Mouse (Mus musculus): ENCODE data around the gene Gm27021. TPM values are rescaled to one million over a fixed set of nuclear protein-coding genes. Genes with fewer than 3 reads are reported as not detected.

Gene Gm27021
- total and polyA plus RNA-seq, 3 experiments = 0.21 to 0.54 TPM; not detected in 1

DNA sequence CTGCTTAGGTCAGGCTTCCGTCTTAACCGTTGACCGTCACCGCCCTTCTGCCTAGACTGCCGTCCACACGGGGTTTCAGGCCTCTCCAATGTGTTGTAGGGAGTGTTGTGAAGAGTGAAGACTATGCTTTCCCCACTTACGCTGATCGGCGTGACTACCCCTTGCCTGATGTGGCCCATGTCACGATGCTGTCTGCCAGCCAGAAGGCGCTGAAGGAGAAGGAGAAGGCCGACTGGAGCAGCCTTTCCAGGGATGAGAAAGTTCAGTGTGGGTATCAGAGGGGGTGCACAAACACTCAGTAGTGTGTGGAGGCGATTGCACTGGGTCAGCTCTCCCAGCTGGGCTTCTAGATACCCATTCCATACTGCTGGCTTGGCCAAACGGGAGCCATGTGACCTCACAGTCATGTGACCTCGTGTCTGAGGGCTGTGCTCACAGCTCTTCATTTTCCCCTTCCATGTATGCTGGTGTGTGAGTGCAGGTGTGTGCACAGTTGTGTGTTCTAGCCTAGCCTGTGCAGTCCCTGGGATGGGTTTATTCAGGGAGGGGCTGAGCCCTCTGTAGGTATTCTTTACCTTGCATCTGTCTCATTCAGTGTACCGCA is 4.8 kb upstream of the Gm27021 start (continued):
- TF ChIP-seq POLR2AphosphoS5 (IDR thresholded peaks at IDR 0.05; ENCODE audit: borderline replicate concordance, low read depth, low read length) (0 out of 2 replicates have a peak, but pooled peaks have one; percentile 30), E2F4 (IDR thresholded peaks at IDR 0.05; ENCODE audit: borderline replicate concordance, low read depth, low read length) (no peak)

DNA sequence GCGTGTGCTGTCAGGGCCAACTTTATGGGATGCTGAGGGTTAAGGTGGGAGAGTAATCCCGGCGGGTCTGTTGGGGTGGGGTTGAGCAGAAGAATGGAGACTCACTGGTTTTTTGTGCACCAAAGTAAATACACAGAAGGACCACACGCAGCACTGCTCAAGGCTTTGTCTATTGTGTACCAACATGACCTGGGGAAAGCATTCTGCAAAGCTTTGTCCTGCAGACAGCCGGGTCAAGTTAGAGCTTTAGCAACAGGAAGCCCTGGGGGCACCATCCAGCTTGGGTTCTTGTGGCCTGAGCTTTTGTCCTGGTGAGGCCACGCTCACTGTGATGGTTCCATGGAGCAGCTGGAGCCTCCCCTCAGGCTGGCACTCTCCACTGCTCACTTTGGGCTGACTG is 3.9 kb upstream of the Gm27021 start:
- Histone ChIP-seq H3K9ac (ENCODE audit: control insufficient read depth, low read depth, low read length, poor library complexity, severe bottlenecking) (no peak overlapping the region), H3K27ac (ENCODE audit: control insufficient read depth, low read depth, low read length) (no peak overlapping the region), H3K79me2 (ENCODE audit: control insufficient read depth, insufficient read depth, low read length, poor library complexity) (peaks cover 36% of the 10 kb centered on the region), H3K9me3 (replicated peaks; ENCODE audit: insufficient read depth, low read length) (no peaks in the 10 kb centered on the region), H3K4me1 (ENCODE audit: control insufficient read depth in 1 of 2, insufficient read depth in 2 of 2, low read length in 2 of 2) (peaks cover 0 to 2% of the 10 kb centered on the region in 2 experiments; a peak in 2 of 4 replicates), H3K4me3 (ENCODE audit: control insufficient read depth in 1 of 2, insufficient read depth in 1 of 2, low read depth in 2 of 2, low read length in 2 of 2) (no peak overlapping the region), H3K36me3 (ENCODE audit: control insufficient read depth in 1 of 2, insufficient read depth in 2 of 2, low read length in 2 of 2) (peaks cover 6 to 12% of the 10 kb centered on the region in 2 experiments), H3K27me3 (ENCODE audit: control insufficient read depth in 1 of 2, insufficient read depth in 2 of 2, low read length in 2 of 2) (no peaks in the 10 kb centered on the region)
- TF ChIP-seq POLR2A (IDR thresholded peaks at IDR 0.05; ENCODE audit: control insufficient read depth in 1 of 2, insufficient read depth in 1 of 2, low read depth in 1 of 2, low read length in 2 of 2, poor library complexity in 1 of 2) = 0 out of 4 replicates have a peak, but pooled peaks of 1 of the 2 experiments have one; percentile 8
- no peak for TF ChIP-seq HCFC1 (IDR thresholded peaks at IDR 0.05; ENCODE audit: low read depth, low read length)
- no peak for TF ChIP-seq TAL1 (IDR thresholded peaks at IDR 0.05; ENCODE audit: low read length)
- no peak for TF ChIP-seq USF1 (IDR thresholded peaks at IDR 0.05; ENCODE audit: low read depth, low read length)
- DNase-seq (ENCODE audit: low read depth, low spot score) = no peak

DNA sequence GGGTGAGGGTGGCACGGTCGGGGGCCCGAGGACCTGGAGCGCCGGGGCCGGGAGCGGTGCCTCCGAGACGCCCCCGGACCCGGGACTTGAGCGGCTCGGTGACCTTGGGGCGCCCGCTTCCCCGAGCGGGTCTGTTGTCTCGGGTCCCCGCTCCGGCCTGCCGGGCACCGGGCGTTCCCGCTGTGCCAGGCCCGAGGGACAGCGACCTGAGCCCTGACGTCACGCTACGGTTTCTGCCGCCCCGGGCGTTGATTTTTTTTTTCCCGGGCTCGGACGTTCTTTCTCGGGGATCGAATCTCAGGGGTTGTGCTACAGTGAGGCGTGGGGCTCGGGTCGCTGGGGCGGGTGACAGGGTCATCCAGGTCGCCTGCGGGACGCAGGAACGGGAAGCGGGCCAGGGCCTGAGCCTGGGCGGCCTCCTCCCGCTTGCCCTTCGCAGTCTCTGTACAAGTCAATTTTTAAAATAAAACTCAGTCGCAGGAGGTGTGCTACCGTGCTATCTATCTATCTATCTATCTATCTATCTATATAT is 561 bp upstream of the Gm27021 start, which contains the start of gene Emc8:
Emc8 (minus strand) TSS at position 200 of the 532 bp plus-strand sequence.
- peaks cover 0 to 18% of the 10 kb centered on the region in 2 experiments; a peak in 2 of 4 replicates for H3K4me1 ChIP-seq (ENCODE audit: control insufficient read depth in 1 of 2, insufficient read depth in 2 of 2, low read length in 2 of 2)
- H3K9me3 ChIP-seq (replicated peaks; ENCODE audit: insufficient read depth, low read length) = no peaks in the 10 kb centered on the region
- H3K36me3 ChIP-seq (ENCODE audit: control insufficient read depth in 1 of 2, insufficient read depth in 2 of 2, low read length in 2 of 2) = peaks cover 7 to 22% of the 10 kb centered on the region in 2 experiments
- H3K27ac ChIP-seq (ENCODE audit: control insufficient read depth, low read depth, low read length) = peak within 1 kb of the TSS; percentile 66
- H3K27me3 ChIP-seq (ENCODE audit: control insufficient read depth in 1 of 2, insufficient read depth in 2 of 2, low read length in 2 of 2) = no peaks in the 10 kb centered on the region
- H3K9ac ChIP-seq (ENCODE audit: control insufficient read depth, low read depth, low read length, poor library complexity, severe bottlenecking) = peak within 1 kb of the TSS; percentile 90
- peaks cover 69% of the 10 kb centered on the region for H3K79me2 ChIP-seq (ENCODE audit: control insufficient read depth, insufficient read depth, low read length, poor library complexity)
- no peak for DNase-seq (ENCODE audit: low read depth, low spot score)
- peak within 1 kb of the TSS; percentile 87 to 100 for H3K4me3 ChIP-seq (ENCODE audit: control insufficient read depth in 1 of 2, insufficient read depth in 1 of 2, low read depth in 2 of 2, low read length in 2 of 2)
- TF ChIP-seq SIN3A (IDR thresholded peaks at IDR 0.05; ENCODE audit: low read length) (0 out of 2 replicates have a peak, but pooled peaks have one; percentile 12), MXI1 (IDR thresholded peaks at IDR 0.05; ENCODE audit: low read depth, low read length) (peak; percentile 71), CTCF (IDR thresholded peaks at IDR 0.05 in 2 of 3, conservative IDR thresholded peaks at IDR 0.05 in 1 of 3; ENCODE audit: control insufficient read depth in 1 of 3, insufficient read depth in 1 of 3, low read depth in 2 of 3, low read length in 3 of 3, poor library complexity in 1 of 3, severe bottlenecking in 1 of 3) (no peak)

DNA sequence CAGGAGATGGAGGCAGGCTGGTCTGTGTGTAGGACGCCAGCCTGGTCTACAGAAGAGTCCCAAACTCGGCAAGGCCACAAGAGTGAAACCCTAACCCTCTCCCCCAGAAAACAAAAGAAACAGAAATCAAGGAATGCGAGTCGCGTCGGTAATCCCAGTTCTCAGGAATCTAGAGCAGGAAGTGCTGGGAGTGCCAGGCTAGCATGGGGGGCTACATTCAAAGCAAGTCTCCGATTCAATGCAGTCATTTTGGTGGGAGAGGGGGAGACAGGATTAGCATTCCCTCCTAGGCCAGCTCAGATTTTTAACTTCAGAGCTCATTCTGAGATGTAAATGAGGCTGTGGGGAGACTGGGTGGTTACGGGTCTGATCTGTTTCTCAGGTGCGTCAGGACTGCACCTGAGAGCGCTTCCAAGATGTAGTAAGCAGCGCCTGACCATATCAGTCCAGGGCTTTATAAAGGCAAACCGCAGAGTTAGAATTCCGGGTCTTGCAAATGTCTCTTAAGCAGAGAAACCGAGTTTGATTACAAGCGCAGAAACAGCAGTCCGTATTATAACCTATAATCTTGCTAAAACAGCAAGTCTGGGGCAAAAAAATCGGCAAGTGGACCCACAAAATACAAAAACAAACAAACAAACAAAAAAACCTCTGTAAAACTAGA is 940 bp downstream of the Gm27021 start:
- Histone ChIP-seq H3K9me3 (replicated peaks; ENCODE audit: insufficient read depth, low read length) (no peaks in the 10 kb centered on the region), H3K4me1 (ENCODE audit: control insufficient read depth in 1 of 2, insufficient read depth in 2 of 2, low read length in 2 of 2) (peaks cover 0 to 18% of the 10 kb centered on the region in 2 experiments; a peak in 2 of 4 replicates), H3K9ac (ENCODE audit: control insufficient read depth, low read depth, low read length, poor library complexity, severe bottlenecking) (peak overlapping the region; percentile 83), H3K79me2 (ENCODE audit: control insufficient read depth, insufficient read depth, low read length, poor library complexity) (peaks cover 80% of the 10 kb centered on the region), H3K27me3 (ENCODE audit: control insufficient read depth in 1 of 2, insufficient read depth in 2 of 2, low read length in 2 of 2) (no peaks in the 10 kb centered on the region), H3K27ac (ENCODE audit: control insufficient read depth, low read depth, low read length) (peak overlapping the region; percentile 44), H3K4me3 (ENCODE audit: control insufficient read depth in 1 of 2, insufficient read depth in 1 of 2, low read depth in 2 of 2, low read length in 2 of 2) (peak overlapping the region; percentile 87 to 100), H3K36me3 (ENCODE audit: control insufficient read depth in 1 of 2, insufficient read depth in 2 of 2, low read length in 2 of 2) (peaks cover 6 to 22% of the 10 kb centered on the region in 2 experiments)
- TF ChIP-seq GATA1 (IDR thresholded peaks at IDR 0.05; ENCODE audit: low read depth, low read length) (no peak), POLR2AphosphoS5 (IDR thresholded peaks at IDR 0.05; ENCODE audit: borderline replicate concordance, low read depth, low read length) (no peak), MYC (IDR thresholded peaks at IDR 0.05; ENCODE audit: low read depth, low read length) (no peak)
- DNase-seq (ENCODE audit: low read depth, low spot score) = peak; percentile 52

All from MEL (cell line).